Mouse (Mus musculus) stomach, postnatal 0 days (tissue): Measurements from ENCODE around the gene Gm20479.

Source experiments
- CTCF ChIP-seq: IDR thresholded peaks from 2 replicates; pipeline ENCODE4 v1.5.1; 2016; ENCODE audit warnings: antibody characterized with exemption, low read depth, mild to moderate bottlenecking, moderate library complexity
- EP300 ChIP-seq: optimal IDR thresholded peaks from 2 replicates; pipeline ENCODE3; 2016; ENCODE audit warnings: antibody characterized with exemption

GRCm38 (mm10) chr7:27326101-27326880, 30.9 kb downstream of the Gm20479 start:
- TF ChIP-seq CTCF (no peak), EP300 (no peak)
